Mouse (Mus musculus) limb, embryonic 11.5 days (tissue): Measurements from ENCODE around the gene Matn4. TPM values are rescaled to one million over a fixed set of nuclear protein-coding genes. Genes with fewer than 3 reads are reported as not detected.

Experiments used
- ATAC-seq: fragments of 200-750 bp; cut with Nextera tagmentation; 2 replicates; pipeline ENCODE4 v1.8.0; 2017; ENCODE audit warnings: low read depth; ENCODE audit not compliant: insufficient number of reproducible peaks, low FRiP score, low TSS enrichment
- DNase-seq: peaks from one replicate; pipeline ENCODE4 v3.0.0-alpha.2; 2015; ENCODE audit warnings: low spot score
- H3K27ac ChIP-seq: fragments of 300-500 bp; sonication (generic); replicated peaks from 2 replicates; pipeline ENCODE4 v1.5.1; 2014; ENCODE audit warnings: low read depth, mild to moderate bottlenecking, low read length
- H3K27me3 ChIP-seq: fragments of 300-500 bp; sonication (generic); 2 replicates; pipeline ENCODE4 v1.6.1; 2014; ENCODE audit warnings: mild to moderate bottlenecking, low read length, mixed read lengths; ENCODE audit not compliant: control insufficient read depth, insufficient read depth
- H3K36me3 ChIP-seq: fragments of 300-500 bp; sonication (generic); 2 replicates; pipeline ENCODE4 v1.6.1; 2014; ENCODE audit warnings: mild to moderate bottlenecking, low read length, moderate library complexity, mixed read lengths; ENCODE audit not compliant: control insufficient read depth, insufficient read depth
- H3K4me1 ChIP-seq: fragments of 300-500 bp; sonication (generic); 2 replicates; pipeline ENCODE4 v1.6.1; 2014; ENCODE audit warnings: low read length, mixed read lengths; ENCODE audit not compliant: control insufficient read depth, insufficient read depth
- H3K4me2 ChIP-seq: fragments of 300-500 bp; sonication (generic); 2 replicates; pipeline ENCODE4 v1.6.1; 2014; ENCODE audit warnings: low read depth, mild to moderate bottlenecking, moderate library complexity; ENCODE audit not compliant: severe bottlenecking
- H3K4me3 ChIP-seq: fragments of 300-500 bp; sonication (generic); 2 replicates; pipeline ENCODE4 v1.5.1; 2014; ENCODE audit warnings: low read depth, low read length
- H3K9ac ChIP-seq: fragments of 300-500 bp; sonication (generic); 2 replicates; pipeline ENCODE4 v1.6.1; 2014; ENCODE audit warnings: mild to moderate bottlenecking, low read length
- H3K9me3 ChIP-seq: fragments of 300-500 bp; sonication (generic); 2 replicates; pipeline ENCODE4 v1.6.1; 2016; ENCODE audit warnings: low read length; ENCODE audit not compliant: control insufficient read depth
- WGBS: fragments of 180-500 bp; shearing (Covaris S2); extraction: QIAGEN DNeasy Blood & Tissue Kit; methylation state at CpG from one replicate; pipeline ENCODE4 v1.1.7; 2014; 5-methylcytosine and 5-hydroxymethylcytosine counted together
- polyA plus RNA-seq: library from polyadenylated mRNA; unstranded; fragments of >200 nt; fragmentation: Nextera tagmentation; extraction: Ambion mirVana; gene quantifications from 2 replicates; pipeline ENCODE4 v1.2.1, GENCODE M21; 2014

Matn4 gene
- polyA plus RNA-seq, 1 experiment from 2014 or later: 3.6 TPM

DNA sequence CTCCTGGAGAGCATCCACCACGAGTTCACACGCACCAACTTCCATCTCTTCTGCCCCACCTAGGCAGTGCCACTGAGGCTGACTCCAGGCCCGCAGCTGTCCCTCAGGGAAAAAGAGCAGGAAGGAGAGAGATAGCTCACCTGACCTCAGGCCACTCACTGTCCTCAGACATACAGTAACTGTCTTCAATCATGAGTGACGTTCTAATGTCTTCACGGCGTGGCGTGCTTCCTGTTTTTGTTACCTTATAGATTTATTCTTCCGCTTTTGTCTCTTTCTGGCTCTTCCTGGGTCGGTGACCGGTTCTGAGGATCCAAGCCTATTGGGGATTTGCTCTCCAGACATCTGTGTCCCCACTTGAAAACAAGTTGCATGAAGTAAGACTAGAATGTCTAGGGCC is 9.6 kb upstream of the Matn4 start:
- DNase-seq: no peak

GRCm38 (mm10) chr2:164414167-164414566 is 9.2 kb upstream of the Matn4 start:
- Histone ChIP-seq H3K4me3 (0 out of 2 replicates have a peak overlapping the region, but pooled peaks have one; percentile 8), H3K9ac (peak overlapping the region; percentile 34), H3K36me3 (no peaks in the 10 kb centered on the region), H3K4me1 (no peaks in the 10 kb centered on the region), H3K27ac (no peak overlapping the region), H3K4me2 (peak overlapping the region; percentile 36), H3K9me3 (no peaks in the 10 kb centered on the region), H3K27me3 (peaks cover 18% of the 10 kb centered on the region)
- WGBS: 24% methylated on average over 28 of the region's 28 CpGs
- DNase-seq (peak; percentile 36), ATAC-seq (no peak)

More for the DNA sequence above, 9.6 kb upstream of the Matn4 start:
- ATAC-seq: no peak
- WGBS: 67% methylated on average over 10 of the region's 10 CpGs
- H3K27ac ChIP-seq: no peak overlapping the region
- H3K4me1 ChIP-seq: 0 out of 2 replicates have a peak, but pooled peaks cover 2% of the 10 kb centered on the region
- H3K9me3 ChIP-seq: no peaks in the 10 kb centered on the region
- H3K27me3 ChIP-seq: peaks cover 16% of the 10 kb centered on the region
- 0 out of 2 replicates have a peak overlapping the region, but pooled peaks have one; percentile 8 for H3K4me3 ChIP-seq
- H3K4me2 ChIP-seq: peak overlapping the region; percentile 36
- no peaks in the 10 kb centered on the region for H3K36me3 ChIP-seq
- peak overlapping the region; percentile 34 for H3K9ac ChIP-seq

DNA sequence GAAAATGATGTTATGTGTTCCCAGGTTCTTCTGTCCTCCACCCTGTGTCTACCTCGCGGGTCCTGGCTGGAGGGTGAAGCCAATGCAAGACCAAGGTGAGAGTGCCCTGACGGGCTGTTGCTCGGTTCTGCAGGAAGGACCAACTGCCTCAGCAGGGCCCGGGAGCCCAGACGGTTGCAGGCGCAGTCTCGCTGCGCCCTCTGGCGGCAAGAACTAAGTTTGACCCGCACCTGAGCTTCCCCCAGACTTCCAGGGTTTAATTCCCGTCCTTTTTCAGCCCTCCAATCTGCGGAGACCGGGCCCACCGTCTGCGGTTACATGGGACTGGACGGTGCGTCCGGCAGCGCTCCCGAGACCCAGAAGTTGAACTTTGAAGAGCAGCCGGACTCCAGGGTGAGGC is 2.7 kb upstream of the Matn4 start:
- WGBS: under 1% methylated on average over 22 of the region's 22 CpGs
- no peak overlapping the region for H3K27ac ChIP-seq
- H3K27me3 ChIP-seq: peaks cover 66% of the 10 kb centered on the region
- DNase-seq (peak; percentile 84), ATAC-seq (peak; percentile 27; the same call in 1 of the 2 replicates)
- H3K4me3 ChIP-seq: no peak overlapping the region
- peaks cover 9% of the 10 kb centered on the region; the same call in 1 of the 2 replicates for H3K4me1 ChIP-seq
- no peaks in the 10 kb centered on the region for H3K9me3 ChIP-seq
- no peak overlapping the region for H3K4me2 ChIP-seq
- no peak overlapping the region for H3K9ac ChIP-seq
- H3K36me3 ChIP-seq: no peaks in the 10 kb centered on the region

GRCm38 (mm10) chr2:164405519-164405918 is 559 bp upstream of the Matn4 start:
- 35% methylated on average over 5 of the region's 5 CpGs for WGBS
- DNase-seq (no peak), ATAC-seq (no peak)
- Histone ChIP-seq H3K9ac (no peak overlapping the region), H3K4me1 (peaks cover 12% of the 10 kb centered on the region; the same call in 1 of the 2 replicates), H3K4me3 (no peak overlapping the region), H3K4me2 (no peak overlapping the region), H3K27me3 (peaks cover 86% of the 10 kb centered on the region), H3K9me3 (no peaks in the 10 kb centered on the region), H3K36me3 (no peaks in the 10 kb centered on the region), H3K27ac (no peak overlapping the region)

GRCm38 (mm10) chr2:164404082-164404990 is 624 bp downstream of the Matn4 start:
- WGBS: 1% methylated on average over 47 of the region's 49 CpGs
- Histone ChIP-seq H3K4me1 (peaks cover 13% of the 10 kb centered on the region; the same call in 1 of the 2 replicates), H3K9ac (peak overlapping the region; percentile 38; the same call in 1 of the 2 replicates), H3K4me2 (peak overlapping the region; percentile 58), H3K27me3 (peaks cover 88% of the 10 kb centered on the region), H3K4me3 (peak overlapping the region; percentile 31), H3K27ac (no peak overlapping the region), H3K36me3 (no peaks in the 10 kb centered on the region), H3K9me3 (no peaks in the 10 kb centered on the region)
- ATAC-seq (0 out of 2 replicates have a peak, but pooled peaks have one; percentile 33), DNase-seq (peak; percentile 73)

DNA sequence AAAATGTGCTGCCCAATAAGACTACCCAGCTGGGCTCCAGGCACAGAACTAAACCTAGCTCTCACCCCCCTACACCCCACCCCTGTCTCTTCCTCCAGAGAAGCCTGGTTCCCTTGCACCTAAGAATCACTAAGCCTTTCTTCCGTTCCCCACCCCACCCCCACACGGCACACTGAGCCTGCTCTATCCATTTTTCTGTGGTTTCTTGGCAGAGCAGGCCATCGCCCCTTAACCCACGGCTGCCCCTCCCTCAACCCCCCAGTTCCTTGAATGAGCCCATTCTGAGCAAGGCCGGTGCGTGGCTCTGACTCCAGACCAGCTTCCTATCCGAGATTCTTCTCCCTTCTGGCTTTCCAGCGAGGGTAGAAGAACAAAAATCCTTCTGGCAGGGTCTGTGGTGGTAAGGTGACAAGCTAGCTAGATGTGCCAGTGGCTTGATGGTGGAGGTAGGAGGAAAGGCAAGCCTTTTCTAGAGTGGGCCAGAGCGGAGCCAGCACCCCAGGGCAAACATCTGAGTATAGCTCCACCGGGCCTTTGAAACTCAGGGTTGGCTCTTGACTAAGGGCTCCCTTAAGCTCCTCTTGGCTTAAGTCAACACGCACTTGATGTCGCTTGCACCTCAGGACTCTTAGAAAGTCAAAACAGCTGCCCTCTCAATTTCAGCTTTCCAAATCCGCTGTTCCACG is 1.4 kb downstream of the Matn4 start:
- no peak overlapping the region for H3K9ac ChIP-seq
- H3K27ac ChIP-seq: no peak overlapping the region
- H3K4me3 ChIP-seq: peak overlapping the region; percentile 31; the same call in 1 of the 2 replicates

GRCm38 (mm10) chr2:164402906-164403305 is 2.1 kb downstream of the Matn4 start, which contains the start of gene Rbpjl:
Rbpjl (plus strand) TSS chr2:164403141.
- H3K27ac ChIP-seq: no peak within 1 kb of the TSS
- peaks cover 13% of the 10 kb centered on the region; the same call in 1 of the 2 replicates for H3K4me1 ChIP-seq
- no peak within 1 kb of the TSS for H3K9ac ChIP-seq
- H3K9me3 ChIP-seq: no peaks in the 10 kb centered on the region
- H3K36me3 ChIP-seq: no peaks in the 10 kb centered on the region
- 5% methylated on average over 17 of the region's 17 CpGs for WGBS
- peaks cover 84% of the 10 kb centered on the region for H3K27me3 ChIP-seq
- peak within 1 kb of the TSS; percentile 31 for H3K4me3 ChIP-seq
- ATAC-seq (no peak), DNase-seq (peak; percentile 87)
- peak within 1 kb of the TSS; percentile 58; the same call in 1 of the 2 replicates for H3K4me2 ChIP-seq

More for the DNA sequence above, 1.4 kb downstream of the Matn4 start:
- ATAC-seq: peak; percentile 14; the same call in 1 of the 2 replicates
- DNase-seq: no peak
- Histone ChIP-seq H3K36me3 (no peaks in the 10 kb centered on the region), H3K9me3 (no peaks in the 10 kb centered on the region), H3K4me1 (peaks cover 13% of the 10 kb centered on the region; the same call in 1 of the 2 replicates), H3K27me3 (peaks cover 90% of the 10 kb centered on the region), H3K4me2 (peak overlapping the region; percentile 0; the same call in 1 of the 2 replicates)
- 8% methylated on average over 14 of the region's 14 CpGs for WGBS

GRCm38 (mm10) chr2:164396911-164397310 is 8.0 kb downstream of the Matn4 start:
- Histone ChIP-seq H3K36me3 (no peaks in the 10 kb centered on the region), H3K4me1 (0 out of 2 replicates have a peak, but pooled peaks cover 4% of the 10 kb centered on the region), H3K27me3 (peaks cover 31% of the 10 kb centered on the region), H3K9me3 (no peaks in the 10 kb centered on the region), H3K4me3 (no peak overlapping the region), H3K9ac (no peak overlapping the region), H3K4me2 (no peak overlapping the region), H3K27ac (no peak overlapping the region)
- WGBS: 74% methylated on average over 12 of the region's 12 CpGs
- no peak for DNase-seq
- ATAC-seq: no peak
